Mouse (Mus musculus) kidney, adult 2 months (tissue): ENCODE results near the gene Oaz2.
A peak's percentile ranks its signal among the peaks of the same experiment; 100 is the strongest.

Source experiments
- CTCF ChIP-seq: fragments of 200-500 bp; conservative IDR thresholded peaks from 2 replicates; pipeline ENCODE4 v1.5.1; 2011; ENCODE audit warnings: low read depth, mild to moderate bottlenecking, control low read depth, low read length, moderate library complexity, mixed read lengths; ENCODE audit not compliant: insufficient read depth, insufficient read length
- POLR2A ChIP-seq: fragments of 200-500 bp; IDR thresholded peaks from one replicate; pipeline ENCODE4 v1.6.1; 2011; ENCODE audit warnings: low read depth, low read length, control low read depth

- TF ChIP-seq CTCF (peak; percentile 23; the same call in 1 of the 2 replicates), POLR2A (no peak)
Measured at GRCm38 (mm10) chr9:65695646-65696045, 27.8 kb downstream of the Oaz2 start.
